Mouse (Mus musculus): ENCODE measurements around the gene Epb41l2.

GRCm38 (mm10) chr10:25479716-25480115, 120.1 kb downstream of the Epb41l2 start:
- no peak for TF ChIP-seq CTCF (IDR thresholded peaks at IDR 0.05; ENCODE audit: insufficient read depth, low read length)
- no peak for TF ChIP-seq POLR2A (IDR thresholded peaks at IDR 0.05; ENCODE audit: borderline replicate concordance, extremely low read depth, low read depth, low read length)
